Mouse (Mus musculus) lung, postnatal 10 days (tissue): Measurements from ENCODE around the gene Impdh1.

ENCODE experiments used
- DNase-seq: peaks from one replicate; pipeline ENCODE4 v3.0.0; 2021

The Impdh1 gene

GRCm38 (mm10) chr6:29211806-29212492 is 4.2 kb downstream of the Impdh1 start:
- DNase-seq: peak; percentile 93

DNA sequence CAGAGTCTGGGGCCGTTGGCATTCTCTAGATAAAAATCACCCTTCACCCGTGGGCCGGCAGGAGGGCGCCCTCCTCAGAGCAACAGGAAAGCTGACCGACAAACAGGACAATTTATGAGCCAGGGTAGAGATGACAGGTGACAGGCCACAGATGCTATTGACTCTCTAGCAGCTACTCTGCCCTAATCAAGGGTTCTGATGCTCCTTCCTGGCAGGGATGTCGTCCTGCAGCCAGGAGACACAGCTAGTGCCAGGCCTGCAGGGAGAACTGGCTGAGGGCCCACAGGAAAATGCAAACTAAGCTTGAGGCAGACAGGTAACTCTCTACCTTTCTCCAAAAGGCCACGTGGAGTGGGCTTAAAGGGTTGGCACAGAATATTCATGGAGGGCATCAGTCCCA is 5.0 kb downstream of the Impdh1 start:
- DNase-seq: no peak

- DNase-seq: no peak
These were observed 5.8 kb downstream of the Impdh1 start for GRCm38 (mm10) chr6:29210231-29210936.

GRCm38 (mm10) chr6:29208178-29208577 is 8.0 kb downstream of the Impdh1 start:
- DNase-seq: peak; percentile 76

DNA sequence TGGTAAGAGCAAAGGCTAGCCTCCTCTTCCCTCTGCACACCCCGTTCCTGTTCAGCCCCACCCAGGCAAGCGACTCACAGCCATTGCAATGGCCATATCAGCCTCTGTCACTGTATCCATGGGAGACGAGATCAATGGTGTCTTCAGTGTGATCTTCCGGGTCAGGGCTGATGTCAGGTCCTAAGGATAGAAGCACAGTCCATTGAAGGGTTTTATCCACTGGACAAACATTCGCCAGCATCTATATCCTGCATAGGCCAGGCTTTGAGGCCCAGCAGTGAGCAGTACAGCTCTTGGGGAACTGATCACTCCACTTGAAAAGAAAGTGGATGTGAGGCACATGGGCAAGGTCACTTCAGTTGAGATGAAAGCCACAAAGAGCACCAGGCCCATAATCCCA is 9.1 kb downstream of the Impdh1 start:
- DNase-seq: no peak

- DNase-seq: no peak
These were observed 10.2 kb downstream of the Impdh1 start for GRCm38 (mm10) chr6:29206006-29206405.

GRCm38 (mm10) chr6:29204932-29205614 is 11.1 kb downstream of the Impdh1 start:
- peak; percentile 79 for DNase-seq

DNA sequence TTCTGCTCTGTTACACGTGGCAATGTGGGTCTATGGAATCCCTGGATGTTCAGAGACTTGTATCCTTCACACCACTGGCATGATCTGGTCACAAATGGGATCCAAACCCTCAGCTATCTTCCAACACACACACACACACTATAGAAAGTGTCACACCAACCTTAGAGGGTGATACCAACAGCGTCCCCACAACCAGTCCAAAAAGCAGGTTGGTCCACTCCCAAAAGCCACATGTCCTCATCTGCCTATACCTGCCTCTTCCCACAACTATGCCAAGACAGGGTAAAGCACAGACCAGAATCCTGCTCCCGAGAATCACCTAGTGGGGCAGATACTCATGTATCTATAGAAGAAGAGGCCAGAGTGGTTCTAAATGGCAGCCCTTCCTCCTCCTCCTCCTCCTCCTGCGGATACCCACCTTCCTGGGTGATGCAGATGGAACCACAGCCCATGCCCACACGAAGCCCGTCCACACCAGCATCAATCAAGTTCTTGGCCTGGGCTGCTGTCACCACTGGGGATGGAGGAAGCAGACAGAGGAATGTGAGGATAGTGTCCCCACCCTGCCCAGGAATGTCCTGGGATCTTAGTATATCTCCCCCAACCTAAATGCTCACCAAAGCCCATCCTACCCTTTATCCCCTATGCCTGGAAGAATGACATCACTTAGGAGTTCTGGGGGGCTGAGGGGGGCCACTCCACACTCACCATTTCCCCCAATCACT is 12.1 kb downstream of the Impdh1 start:
- no peak for DNase-seq

DNA sequence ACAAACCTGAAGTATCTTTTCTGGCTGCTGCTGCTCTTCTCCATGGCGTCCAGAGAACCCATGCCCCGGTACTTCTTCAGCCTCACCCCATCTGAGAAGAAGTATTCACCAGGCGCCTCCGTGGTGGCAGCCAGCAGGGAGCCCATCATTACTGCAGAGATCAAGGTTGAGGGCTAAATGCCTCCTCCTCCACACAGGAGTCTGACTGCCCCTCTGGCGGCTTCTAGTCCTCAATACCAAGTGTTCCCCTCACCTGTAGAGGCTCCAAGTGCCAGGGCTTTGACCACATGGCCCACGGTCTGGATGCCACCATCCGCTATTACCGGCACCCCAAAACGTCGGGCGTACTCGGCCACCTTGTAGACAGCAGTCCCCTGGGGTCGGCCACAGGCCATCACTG is 13.1 kb downstream of the Impdh1 start:
- no peak for DNase-seq

GRCm38 (mm10) chr6:29201988-29202387 is 14.2 kb downstream of the Impdh1 start:
- no peak for DNase-seq

- DNase-seq: no peak
These were observed 14.8 kb downstream of the Impdh1 start for GRCm38 (mm10) chr6:29201341-29201740.

GRCm38 (mm10) chr6:29200496-29200895 is 15.7 kb downstream of the Impdh1 start:
- DNase-seq: no peak

DNA sequence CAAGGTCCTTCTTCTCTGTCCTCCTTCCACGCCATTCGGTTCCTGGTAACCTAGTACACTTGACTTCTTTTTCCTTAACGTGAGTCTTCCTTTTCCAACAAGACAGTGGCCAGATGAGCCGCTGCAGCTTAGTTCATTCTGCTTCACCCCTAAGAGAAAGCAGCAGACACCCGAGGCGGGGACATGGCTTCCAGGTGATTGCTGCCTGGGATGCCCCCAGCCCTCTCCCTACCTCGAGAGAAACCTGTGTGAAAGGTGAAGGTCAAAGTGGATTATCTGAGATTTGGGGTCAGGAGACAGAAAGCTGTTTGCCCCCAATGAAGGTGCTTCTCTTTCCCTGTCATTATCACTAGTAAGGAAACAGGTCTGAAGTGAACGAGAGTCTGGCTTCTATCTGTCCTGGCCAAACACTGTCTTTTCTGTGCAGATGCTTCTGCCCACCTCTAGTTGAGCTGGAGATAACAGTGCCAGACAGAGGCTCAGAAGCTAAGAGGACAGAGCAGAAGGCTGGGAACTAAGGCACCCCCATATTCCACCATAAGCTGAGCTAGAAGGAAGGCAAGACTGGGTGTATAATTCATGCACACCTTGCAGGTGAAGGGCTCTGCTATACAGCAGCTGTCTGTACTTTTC is 16.8 kb downstream of the Impdh1 start:
- peak; percentile 1 for DNase-seq

GRCm38 (mm10) chr6:29198309-29199222 is 17.6 kb downstream of the Impdh1 start:
- DNase-seq: peak; percentile 96

DNA sequence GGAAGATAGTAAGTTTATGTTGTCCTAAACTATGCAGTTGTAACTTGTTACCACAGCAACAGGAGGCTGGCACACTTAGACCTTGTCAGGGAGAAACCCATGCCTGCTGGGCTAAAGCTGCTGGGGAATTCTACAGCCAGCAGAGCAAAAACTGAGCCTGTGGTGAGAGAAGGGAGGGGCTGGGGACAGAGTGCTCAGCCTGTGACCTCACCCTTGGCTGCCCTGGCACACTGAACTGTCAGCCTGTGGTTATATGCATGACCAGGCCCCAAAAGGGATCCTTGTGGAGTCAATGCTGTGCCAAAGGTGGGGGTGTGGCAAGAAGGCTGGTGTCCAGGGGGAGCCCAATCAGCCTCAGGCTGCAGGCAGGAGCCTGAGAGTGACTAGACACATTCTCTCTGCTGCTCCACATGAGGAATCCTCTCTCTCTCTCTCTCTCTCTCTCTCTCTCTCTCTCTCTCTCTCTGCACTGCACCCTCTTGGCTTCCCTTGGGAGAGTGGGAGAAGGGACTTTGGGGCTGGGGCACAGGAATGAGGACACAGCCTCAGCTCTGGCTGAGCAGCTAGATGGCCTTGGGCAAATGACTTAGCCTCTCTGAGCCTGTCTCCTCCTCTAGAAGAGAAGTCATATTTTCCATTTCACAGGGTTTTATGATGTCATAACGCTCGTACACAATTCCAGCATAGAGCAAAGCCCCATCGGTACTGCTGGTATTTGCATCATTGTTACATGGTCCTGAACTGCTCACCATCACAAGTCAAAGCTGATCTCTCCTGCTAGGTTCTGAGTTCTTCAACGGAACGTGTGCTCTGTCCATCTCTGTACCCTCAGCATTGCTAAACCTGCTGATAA is 20.1 kb downstream of the Impdh1 start:
- peak; percentile 39 for DNase-seq

- DNase-seq: peak; percentile 0
These were observed 21.0 kb downstream of the Impdh1 start for GRCm38 (mm10) chr6:29195146-29195545.

- peak; percentile 71 for DNase-seq
These were observed 22.0 kb downstream of the Impdh1 start for GRCm38 (mm10) chr6:29193961-29194750.

GRCm38 (mm10) chr6:29187936-29188335 is 28.2 kb downstream of the Impdh1 start:
- no peak for DNase-seq

DNA sequence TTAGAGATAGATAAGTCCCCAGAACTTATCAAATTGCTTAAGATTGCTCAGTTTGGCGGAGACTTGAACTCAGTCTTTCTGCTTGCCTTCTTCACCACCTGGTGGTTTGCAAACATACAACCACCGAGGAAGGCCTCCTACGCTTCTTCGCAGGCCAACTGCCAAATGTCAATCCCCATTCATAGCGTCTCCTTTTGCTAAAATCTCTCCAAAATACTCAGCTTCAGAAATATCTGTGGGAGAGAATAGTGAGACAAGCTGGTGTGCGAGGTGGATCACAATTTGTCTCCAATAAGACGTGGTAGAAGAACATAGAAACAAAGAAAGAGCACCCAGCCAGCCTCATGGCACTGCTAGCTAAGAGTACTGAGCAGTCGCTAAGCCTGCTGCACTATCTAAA is 36.3 kb downstream of the Impdh1 start:
- DNase-seq: no peak
